Mouse (Mus musculus): ENCODE measurements at regions not wholly inside any gene's neighbourhood (a gene's known extent, or its start where the extent isn't known, plus 50 kb on each side); places are given as distances from the start of the nearest gene placed in this dataset.
"Not testable (repeated sequence)": the region's sequence is repeated elsewhere in the genome, so short reads cannot be mapped to it uniquely, and the experiment has no call there.

GRCm38 (mm10) chr15:93154022-93154421 is 121.0 kb downstream of the Gxylt1 start:
- no peak overlapping the region for H3K27ac ChIP-seq (replicated peaks in 1 of 2; ENCODE audit: control insufficient read depth in 1 of 2, insufficient read depth in 1 of 2, low read depth in 2 of 2, low read length in 2 of 2)
- 52% methylated on average over 4 of the region's 4 CpGs for WGBS
- ATAC-seq (ENCODE audit: insufficient number of reproducible peaks, insufficient read depth, low FRiP score, low read depth), result no peak

DNA sequence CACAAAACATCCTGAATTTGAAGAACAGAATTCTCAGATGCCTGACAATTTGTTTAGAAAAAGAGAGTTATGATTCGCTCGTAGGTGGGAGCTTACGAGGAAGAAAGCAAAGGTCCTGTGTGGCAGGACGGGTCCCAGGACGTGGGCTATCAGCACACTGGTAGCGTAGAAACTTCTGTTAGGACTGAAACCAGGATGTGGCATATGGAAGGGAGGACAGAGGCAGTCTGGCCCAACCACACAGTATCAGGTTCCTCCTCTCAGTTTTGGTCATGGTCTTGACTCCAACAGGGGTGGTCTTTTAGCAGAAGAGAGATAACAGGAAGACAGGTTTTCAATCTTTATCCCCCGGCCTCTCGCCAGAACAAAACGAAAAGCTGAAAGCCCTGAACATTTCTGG is 130.1 kb downstream of the Gxylt1 start:
- H3K4me1 ChIP-seq (ENCODE audit: control insufficient read depth in 2 of 2, insufficient read depth in 2 of 2, low read length in 2 of 2), result no peaks in the 10 kb centered on the region
- no peak overlapping the region for H3K4me3 ChIP-seq (ENCODE audit: control insufficient read depth in 1 of 2, insufficient read depth in 1 of 2, low read depth in 1 of 2, low read length in 2 of 2)
- no peak overlapping the region for H3K27ac ChIP-seq (replicated peaks in 1 of 2; ENCODE audit: control insufficient read depth in 1 of 2, insufficient read depth in 1 of 2, low read depth in 2 of 2, low read length in 2 of 2)
- ATAC-seq (ENCODE audit: insufficient number of reproducible peaks, insufficient read depth, low FRiP score, low read depth), result no peak
- no peak overlapping the region for H3K4me2 ChIP-seq (ENCODE audit: low read length)
- no peak overlapping the region for H3K9ac ChIP-seq (ENCODE audit: low read length)
- H3K9me3 ChIP-seq (ENCODE audit: control insufficient read depth, low read length), result no peaks in the 10 kb centered on the region
- H3K36me3 ChIP-seq (ENCODE audit: control insufficient read depth, insufficient read depth, low read length), result no peaks in the 10 kb centered on the region
- H3K27me3 ChIP-seq (ENCODE audit: control insufficient read depth, insufficient read depth, low read length), result no peaks in the 10 kb centered on the region
- WGBS, result 73% methylated on average over 9 of the region's 9 CpGs

More at GRCm38 (mm10) chr15:93154022-93154421, 121.0 kb downstream of the Gxylt1 start:
- no peaks in the 10 kb centered on the region for H3K27me3 ChIP-seq (ENCODE audit: control insufficient read depth, insufficient read depth, low read length)
- H3K4me3 ChIP-seq (ENCODE audit: control insufficient read depth in 1 of 2, insufficient read depth in 1 of 2, low read depth in 1 of 2, low read length in 2 of 2), result no peak overlapping the region
- H3K36me3 ChIP-seq (ENCODE audit: control insufficient read depth, insufficient read depth, low read length), result no peaks in the 10 kb centered on the region
- H3K4me2 ChIP-seq (ENCODE audit: low read length), result no peak overlapping the region
- H3K9ac ChIP-seq (ENCODE audit: low read length), result no peak overlapping the region
- H3K9me3 ChIP-seq (ENCODE audit: control insufficient read depth, low read length), result no peaks in the 10 kb centered on the region
- no peaks in the 10 kb centered on the region for H3K4me1 ChIP-seq (ENCODE audit: control insufficient read depth in 2 of 2, insufficient read depth in 2 of 2, low read length in 2 of 2)

DNA sequence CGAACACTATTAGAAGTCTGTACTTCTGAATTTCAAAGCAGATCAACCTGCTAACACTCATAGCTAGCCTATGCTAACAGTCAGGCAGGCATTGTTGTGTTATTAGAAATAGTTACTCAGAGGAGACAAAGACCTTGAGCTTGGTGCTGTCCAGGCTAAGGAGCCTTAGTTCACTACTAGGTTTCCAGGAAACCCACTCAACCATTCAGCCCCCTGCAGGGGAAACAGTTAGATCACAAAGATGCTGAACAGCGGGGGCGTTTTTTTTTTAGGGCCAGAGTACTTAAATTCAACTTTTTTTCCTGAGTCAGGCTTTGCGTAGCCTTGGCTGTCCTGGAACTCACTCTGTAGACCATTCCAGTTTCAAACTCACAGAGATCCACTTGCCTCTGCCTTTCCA is 130.7 kb downstream of the Gxylt1 start:
- ATAC-seq (ENCODE audit: insufficient number of reproducible peaks, insufficient read depth, low FRiP score, low read depth), result no peak
- no peak overlapping the region for H3K4me3 ChIP-seq (ENCODE audit: control insufficient read depth in 1 of 2, insufficient read depth in 1 of 2, low read depth in 1 of 2, low read length in 2 of 2)
- H3K9ac ChIP-seq (ENCODE audit: low read length), result no peak overlapping the region
- WGBS, result 75% methylated on average over 4 of the region's 4 CpGs
- H3K27ac ChIP-seq (replicated peaks in 1 of 2; ENCODE audit: control insufficient read depth in 1 of 2, insufficient read depth in 1 of 2, low read depth in 2 of 2, low read length in 2 of 2), result no peak overlapping the region
- no peaks in the 10 kb centered on the region for H3K4me1 ChIP-seq (ENCODE audit: control insufficient read depth in 2 of 2, insufficient read depth in 2 of 2, low read length in 2 of 2)
- no peaks in the 10 kb centered on the region for H3K9me3 ChIP-seq (ENCODE audit: control insufficient read depth, low read length)
- H3K36me3 ChIP-seq (ENCODE audit: control insufficient read depth, insufficient read depth, low read length), result no peaks in the 10 kb centered on the region
- no peak overlapping the region for H3K4me2 ChIP-seq (ENCODE audit: low read length)
- H3K27me3 ChIP-seq (ENCODE audit: control insufficient read depth, insufficient read depth, low read length), result no peaks in the 10 kb centered on the region

DNA sequence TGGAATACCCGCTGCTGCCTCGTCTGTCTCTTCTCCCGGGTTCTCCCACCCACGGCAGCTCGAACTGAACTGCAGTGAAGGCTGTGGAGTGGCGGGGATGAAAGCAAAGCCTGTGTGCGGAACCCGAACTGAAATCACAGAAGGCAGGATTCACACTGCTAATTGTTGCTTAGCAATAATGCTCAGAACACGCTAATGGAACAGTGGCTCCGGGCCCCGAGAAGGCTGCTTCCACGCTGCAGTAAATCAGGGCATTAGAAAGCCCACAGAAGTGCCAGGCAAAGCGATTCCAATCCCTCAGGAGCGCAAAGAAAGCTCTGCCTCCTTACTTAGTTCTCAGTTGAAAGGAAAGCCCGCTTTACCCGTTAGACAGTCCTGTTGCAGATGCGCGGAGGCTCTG is 141.6 kb downstream of the Gxylt1 start:
- Histone ChIP-seq H3K27me3 (ENCODE audit: control insufficient read depth, insufficient read depth, low read length) (no peaks in the 10 kb centered on the region), H3K9ac (ENCODE audit: low read length) (no peak overlapping the region), H3K4me1 (ENCODE audit: control insufficient read depth in 2 of 2, insufficient read depth in 2 of 2, low read length in 2 of 2) (no peaks in the 10 kb centered on the region), H3K9me3 (ENCODE audit: control insufficient read depth, low read length) (no peaks in the 10 kb centered on the region), H3K36me3 (ENCODE audit: control insufficient read depth, insufficient read depth, low read length) (no peaks in the 10 kb centered on the region), H3K4me3 (ENCODE audit: control insufficient read depth in 1 of 2, insufficient read depth in 1 of 2, low read depth in 1 of 2, low read length in 2 of 2) (no peak overlapping the region), H3K4me2 (ENCODE audit: low read length) (0 out of 2 replicates have a peak overlapping the region, but pooled peaks have one; percentile 11), H3K27ac (replicated peaks in 1 of 2; ENCODE audit: control insufficient read depth in 1 of 2, insufficient read depth in 1 of 2, low read depth in 2 of 2, low read length in 2 of 2) (no peak overlapping the region)
- WGBS, result 77% methylated on average over 18 of the region's 18 CpGs
- ATAC-seq (ENCODE audit: insufficient number of reproducible peaks, insufficient read depth, low FRiP score, low read depth), result no peak

- no peak for ATAC-seq (ENCODE audit: insufficient number of reproducible peaks, insufficient read depth, low FRiP score, low read depth)
- Histone ChIP-seq H3K4me2 (ENCODE audit: low read length) (no peak overlapping the region), H3K9ac (ENCODE audit: low read length) (no peak overlapping the region), H3K36me3 (ENCODE audit: control insufficient read depth, insufficient read depth, low read length) (no peaks in the 10 kb centered on the region), H3K27me3 (ENCODE audit: control insufficient read depth, insufficient read depth, low read length) (no peaks in the 10 kb centered on the region), H3K27ac (replicated peaks in 1 of 2; ENCODE audit: control insufficient read depth in 1 of 2, insufficient read depth in 1 of 2, low read depth in 2 of 2, low read length in 2 of 2) (no peak overlapping the region), H3K4me1 (ENCODE audit: control insufficient read depth in 2 of 2, insufficient read depth in 2 of 2, low read length in 2 of 2) (no peaks in the 10 kb centered on the region), H3K9me3 (ENCODE audit: control insufficient read depth, low read length) (no peaks in the 10 kb centered on the region), H3K4me3 (ENCODE audit: control insufficient read depth in 1 of 2, insufficient read depth in 1 of 2, low read depth in 1 of 2, low read length in 2 of 2) (no peak overlapping the region)
Measured at GRCm38 (mm10) chr15:93131056-93131455, 143.9 kb downstream of the Gxylt1 start.

DNA sequence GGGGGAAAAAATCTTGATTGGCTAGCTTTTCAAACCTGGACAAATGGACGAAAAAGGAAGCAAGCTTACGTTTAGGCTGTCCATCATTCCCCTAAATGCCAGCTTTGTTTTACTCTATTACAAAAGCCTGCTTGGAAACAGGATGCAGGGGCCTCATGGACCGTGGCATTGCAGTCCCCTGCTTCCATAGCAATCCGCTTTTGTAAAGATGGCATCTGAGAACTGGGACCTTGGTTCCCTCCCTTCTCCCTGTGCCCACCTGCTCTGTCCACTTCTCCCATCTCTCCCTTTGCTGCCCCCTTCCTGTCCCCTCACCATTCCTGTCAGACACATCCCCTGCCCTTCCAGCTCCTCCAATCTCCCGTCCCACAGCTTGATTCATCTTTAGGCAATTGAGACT is 149.7 kb downstream of the Gxylt1 start:
- ATAC-seq (ENCODE audit: insufficient number of reproducible peaks, insufficient read depth, low FRiP score, low read depth), result no peak
- Histone ChIP-seq H3K36me3 (ENCODE audit: control insufficient read depth, insufficient read depth, low read length) (no peaks in the 10 kb centered on the region), H3K27me3 (ENCODE audit: control insufficient read depth, insufficient read depth, low read length) (no peaks in the 10 kb centered on the region), H3K9ac (ENCODE audit: low read length) (no peak overlapping the region), H3K4me2 (ENCODE audit: low read length) (no peak overlapping the region), H3K4me1 (ENCODE audit: control insufficient read depth in 2 of 2, insufficient read depth in 2 of 2, low read length in 2 of 2) (no peaks in the 10 kb centered on the region), H3K27ac (replicated peaks in 1 of 2; ENCODE audit: control insufficient read depth in 1 of 2, insufficient read depth in 1 of 2, low read depth in 2 of 2, low read length in 2 of 2) (no peak overlapping the region), H3K4me3 (ENCODE audit: control insufficient read depth in 1 of 2, insufficient read depth in 1 of 2, low read depth in 1 of 2, low read length in 2 of 2) (no peak overlapping the region), H3K9me3 (ENCODE audit: control insufficient read depth, low read length) (no peaks in the 10 kb centered on the region)
- WGBS, result 68% methylated on average over 5 of the region's 5 CpGs

DNA sequence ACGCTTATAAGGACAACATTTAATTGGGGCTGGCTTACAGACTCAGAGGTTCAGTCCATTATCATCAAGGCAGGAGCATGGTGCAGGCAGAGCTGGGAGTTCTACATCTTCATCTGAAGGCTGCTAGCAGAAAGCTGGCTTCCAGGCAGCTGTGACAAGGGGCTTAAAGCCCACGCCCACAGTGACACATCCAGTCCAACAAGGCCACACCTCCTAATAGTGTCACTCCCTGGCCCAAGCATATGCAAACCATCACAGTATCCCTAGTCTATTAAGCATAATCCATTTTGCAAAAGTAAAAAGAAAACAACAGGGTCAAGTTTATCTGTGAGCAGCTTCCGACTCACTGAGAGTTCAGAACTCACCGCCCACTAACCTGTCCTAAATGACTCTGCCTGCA is 153.8 kb downstream of the Gxylt1 start:
- H3K4me3 ChIP-seq (ENCODE audit: control insufficient read depth in 1 of 2, insufficient read depth in 1 of 2, low read depth in 1 of 2, low read length in 2 of 2), result no peak overlapping the region
- no peak overlapping the region for H3K9ac ChIP-seq (ENCODE audit: low read length)
- H3K36me3 ChIP-seq (ENCODE audit: control insufficient read depth, insufficient read depth, low read length), result no peaks in the 10 kb centered on the region
- no peaks in the 10 kb centered on the region for H3K27me3 ChIP-seq (ENCODE audit: control insufficient read depth, insufficient read depth, low read length)
- H3K4me1 ChIP-seq (ENCODE audit: control insufficient read depth in 2 of 2, insufficient read depth in 2 of 2, low read length in 2 of 2), result no peaks in the 10 kb centered on the region
- H3K4me2 ChIP-seq (ENCODE audit: low read length), result no peak overlapping the region
- WGBS, result 75% methylated on average over 4 of the region's 4 CpGs
- no peak for ATAC-seq (ENCODE audit: insufficient number of reproducible peaks, insufficient read depth, low FRiP score, low read depth)
- H3K9me3 ChIP-seq (ENCODE audit: control insufficient read depth, low read length), result no peaks in the 10 kb centered on the region
- H3K27ac ChIP-seq (replicated peaks in 1 of 2; ENCODE audit: control insufficient read depth in 1 of 2, insufficient read depth in 1 of 2, low read depth in 2 of 2, low read length in 2 of 2), result no peak overlapping the region

DNA sequence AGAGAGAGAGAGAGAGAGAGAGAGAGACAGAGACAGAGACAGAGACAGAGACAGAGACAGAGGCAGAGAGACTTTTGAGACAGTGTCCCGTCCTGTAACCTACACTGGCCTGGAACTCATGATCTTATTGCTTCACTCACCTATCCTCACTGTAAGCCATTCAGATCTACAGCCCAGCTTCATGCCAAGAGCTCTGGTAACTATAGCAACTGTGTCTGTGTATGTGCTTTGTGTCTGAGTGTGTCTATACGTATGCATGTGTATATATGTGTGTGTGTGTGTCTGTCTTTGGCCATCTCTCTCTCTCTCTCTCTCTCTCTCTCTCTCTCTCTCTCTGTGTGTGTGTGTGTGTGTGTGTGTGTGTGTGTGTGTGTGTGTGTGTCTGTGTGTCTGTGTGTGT is 157.2 kb downstream of the Gxylt1 start:
- H3K9ac ChIP-seq (ENCODE audit: low read length); H3K36me3 ChIP-seq (ENCODE audit: control insufficient read depth, insufficient read depth, low read length); H3K4me2 ChIP-seq (ENCODE audit: low read length); H3K27ac ChIP-seq (replicated peaks in 1 of 2; ENCODE audit: control insufficient read depth in 1 of 2, insufficient read depth in 1 of 2, low read depth in 2 of 2, low read length in 2 of 2); H3K9me3 ChIP-seq (ENCODE audit: control insufficient read depth, low read length); ATAC-seq (ENCODE audit: insufficient number of reproducible peaks, insufficient read depth, low FRiP score, low read depth); H3K27me3 ChIP-seq (ENCODE audit: control insufficient read depth, insufficient read depth, low read length); H3K4me1 ChIP-seq (ENCODE audit: control insufficient read depth in 2 of 2, insufficient read depth in 2 of 2, low read length in 2 of 2); H3K4me3 ChIP-seq (ENCODE audit: control insufficient read depth in 1 of 2, insufficient read depth in 1 of 2, low read depth in 1 of 2, low read length in 2 of 2): not testable (repeated sequence)
- WGBS, result 70% methylated on average over 2 of the region's 2 CpGs
